Mouse (Mus musculus) lung, adult 2 months (tissue): ENCODE data around the gene Prss38. TPM values are rescaled to one million over a fixed set of nuclear protein-coding genes. Genes with fewer than 3 reads are reported as not detected.
A peak's percentile ranks its signal among the peaks of the same experiment; 100 is the strongest.

Experiments
- DNase-seq: peaks from one replicate; pipeline ENCODE4 v3.0.0; 2022
- H3K4me1 ChIP-seq: fragments of 200-500 bp; 2 replicates; pipeline ENCODE4 v1.6.1; 2011; ENCODE audit warnings: low read length; ENCODE audit not compliant: control insufficient read depth, insufficient read depth
- H3K4me3 ChIP-seq: fragments of 200-500 bp; replicated peaks from 2 replicates; pipeline ENCODE3; 2011; ENCODE audit warnings: low read depth, mild to moderate bottlenecking, control low read depth, low read length; ENCODE audit errors: extremely low read depth
- CTCF ChIP-seq: fragments of 200-500 bp; IDR thresholded peaks from 2 replicates; pipeline ENCODE4 v1.5.1; 2011; ENCODE audit warnings: mild to moderate bottlenecking, low read length, control low read depth; ENCODE audit not compliant: insufficient read depth
- POLR2A ChIP-seq: fragments of 200-500 bp; IDR thresholded peaks from 2 replicates; pipeline ENCODE4 v1.6.1; 2011; ENCODE audit warnings: low read depth, mild to moderate bottlenecking, control low read depth, low read length, borderline replicate concordance; ENCODE audit errors: extremely low read depth
- WGBS: fragments of 180-500 bp; shearing (Covaris S2); methylation state at CpG from one replicate; pipeline ENCODE4 v1.1.7; 2018; 5-methylcytosine and 5-hydroxymethylcytosine counted together
- polyA plus RNA-seq: library from polyadenylated mRNA; depleted of rRNA; stranded (reverse); fragments of >200 nt; gene quantifications from 2 replicates; pipeline ENCODE4 v1.2.3, GENCODE M21; 2012; rRNA removed

Prss38 gene
- polyA plus RNA-seq, 1 experiment, result not detected

DNA sequence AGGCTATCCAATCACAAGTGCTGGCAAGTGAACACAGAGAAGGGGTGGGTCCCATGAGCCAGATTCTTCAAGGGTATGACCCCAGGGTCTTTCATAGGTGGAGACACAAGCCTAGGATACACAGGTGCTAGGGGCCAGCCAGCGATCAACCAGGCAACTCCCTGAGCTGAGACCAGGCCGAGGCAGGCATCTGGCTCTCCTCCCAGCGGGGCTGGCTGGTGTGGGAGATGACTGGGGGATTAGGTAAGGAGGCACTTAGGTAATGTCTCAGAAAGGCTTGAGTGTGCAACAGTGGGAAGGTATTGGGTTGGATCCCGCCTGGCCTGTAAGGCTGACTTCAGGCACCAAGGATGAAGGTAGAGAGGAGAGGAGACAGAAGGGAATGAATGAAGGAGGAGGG is 40.3 kb downstream of the Prss38 start:
- Histone ChIP-seq H3K4me3 (no peak overlapping the region), H3K4me1 (no peaks in the 10 kb centered on the region)
- WGBS, result 61% methylated on average over 4 of the region's 4 CpGs
- no peak for DNase-seq
- TF ChIP-seq CTCF (no peak), POLR2A (no peak)

DNA sequence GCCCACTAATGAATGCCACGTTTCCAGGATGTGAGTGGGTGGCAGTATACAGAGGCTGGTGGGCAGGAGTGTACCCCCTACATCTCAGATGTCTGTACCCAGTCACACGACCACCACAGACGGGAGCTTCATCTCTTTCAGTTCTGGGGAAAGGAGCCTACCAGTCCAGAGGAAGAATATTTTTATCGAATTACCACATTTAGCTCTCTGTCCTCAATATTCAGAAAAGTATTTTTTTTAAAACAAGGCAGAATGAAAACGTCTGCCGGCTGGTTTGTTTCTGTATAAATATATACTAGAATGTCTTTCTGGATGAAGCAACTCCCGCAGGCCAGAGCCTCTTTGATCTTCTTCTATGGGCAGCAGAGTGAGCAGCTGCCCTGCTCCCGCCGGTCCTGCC is 42.5 kb downstream of the Prss38 start:
- H3K4me1 ChIP-seq, result no peaks in the 10 kb centered on the region
- DNase-seq, result no peak
- no peak overlapping the region for H3K4me3 ChIP-seq
- 48% methylated on average over 9 of the region's 9 CpGs for WGBS
- no peak for TF ChIP-seq CTCF
- no peak for TF ChIP-seq POLR2A

DNA sequence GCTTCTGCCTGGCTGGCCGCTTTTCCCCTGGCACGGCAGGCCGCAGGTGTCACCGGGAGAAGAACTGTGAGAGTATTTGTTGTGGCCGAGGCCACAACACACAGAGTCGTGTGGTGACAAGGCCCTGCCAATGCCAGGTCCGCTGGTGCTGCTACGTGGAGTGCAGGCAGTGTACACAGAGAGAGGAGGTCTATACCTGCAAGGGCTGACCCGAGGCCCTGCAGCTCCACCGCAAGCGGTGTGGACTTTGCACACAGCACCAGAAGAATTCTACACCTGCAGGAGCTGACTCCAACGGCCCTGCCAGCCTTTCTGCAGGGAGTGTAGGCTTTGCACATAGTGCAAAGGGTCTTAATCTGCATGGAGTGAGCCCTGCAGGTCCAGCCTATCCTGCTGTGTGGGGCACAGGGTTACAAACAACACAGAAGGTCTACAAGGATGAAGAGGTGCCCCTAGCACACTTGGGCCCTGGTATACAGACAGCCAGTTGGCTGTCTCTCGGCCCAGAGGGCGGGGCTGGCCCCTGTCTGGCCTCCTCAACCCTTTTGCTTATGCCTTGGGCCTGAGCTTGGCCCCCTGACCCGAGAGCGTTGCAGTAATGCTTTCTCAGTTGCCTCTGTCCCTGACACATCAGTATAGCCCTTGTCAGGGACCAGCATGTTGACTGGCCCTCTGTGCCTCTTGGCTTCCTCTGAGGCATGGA is 44.1 kb downstream of the Prss38 start:
- Histone ChIP-seq H3K4me1 (no peaks in the 10 kb centered on the region), H3K4me3 (no peak overlapping the region)
- no peak for DNase-seq
- no peak for TF ChIP-seq CTCF
- no peak for TF ChIP-seq POLR2A
- WGBS, result 78% methylated on average over 16 of the region's 16 CpGs

DNA sequence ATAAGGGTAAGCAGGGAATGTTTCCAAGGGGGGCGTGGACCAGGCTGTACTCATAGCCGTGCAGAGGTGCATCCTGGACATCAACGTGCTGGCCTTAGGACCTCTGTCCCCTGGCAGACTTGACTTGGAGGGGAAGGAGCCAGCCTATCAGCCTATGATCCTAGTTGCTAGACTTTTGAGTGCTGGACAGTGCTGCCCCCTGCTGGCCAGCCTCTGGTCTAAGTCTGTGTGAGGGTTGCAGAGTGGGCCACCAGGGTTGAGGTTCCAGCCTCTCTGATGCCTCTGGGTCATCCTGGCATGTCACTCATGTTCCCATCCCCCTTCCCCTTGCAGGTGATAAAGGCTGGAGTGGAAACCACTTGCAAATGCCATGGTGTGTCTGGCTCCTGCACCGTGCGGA is 44.9 kb downstream of the Prss38 start:
- 44% methylated on average over 5 of the region's 5 CpGs for WGBS

DNA sequence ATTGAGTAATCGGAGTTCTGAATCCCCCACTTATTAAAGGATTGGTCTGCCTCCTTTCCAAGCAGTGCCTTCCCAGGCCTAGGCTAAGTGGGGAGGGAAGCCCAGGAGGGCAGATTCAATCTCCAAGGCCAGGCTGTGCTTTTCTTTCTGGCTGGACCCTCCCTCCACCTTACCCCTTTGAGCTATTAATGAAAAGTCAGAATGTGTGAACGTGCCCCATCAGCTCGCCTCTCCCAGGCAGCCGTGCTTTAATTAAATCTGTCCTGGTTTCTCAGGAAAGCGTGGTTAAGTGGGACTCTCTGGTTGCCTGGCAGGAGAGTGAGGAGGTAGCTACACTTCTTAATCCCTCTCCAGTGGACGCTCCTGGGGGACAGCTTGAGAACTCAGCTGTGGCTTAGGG is 45.8 kb downstream of the Prss38 start:
- 68% methylated on average over 6 of the region's 6 CpGs for WGBS
- H3K4me3 ChIP-seq, result no peak overlapping the region
- TF ChIP-seq POLR2A (no peak), CTCF (no peak)
- H3K4me1 ChIP-seq, result no peaks in the 10 kb centered on the region
- DNase-seq, result no peak

More for the DNA sequence above, 44.9 kb downstream of the Prss38 start:
- Histone ChIP-seq H3K4me3 (no peak overlapping the region), H3K4me1 (no peaks in the 10 kb centered on the region)
- DNase-seq, result peak; percentile 66
- no peak for TF ChIP-seq POLR2A
- TF ChIP-seq CTCF, result peak; percentile 72

DNA sequence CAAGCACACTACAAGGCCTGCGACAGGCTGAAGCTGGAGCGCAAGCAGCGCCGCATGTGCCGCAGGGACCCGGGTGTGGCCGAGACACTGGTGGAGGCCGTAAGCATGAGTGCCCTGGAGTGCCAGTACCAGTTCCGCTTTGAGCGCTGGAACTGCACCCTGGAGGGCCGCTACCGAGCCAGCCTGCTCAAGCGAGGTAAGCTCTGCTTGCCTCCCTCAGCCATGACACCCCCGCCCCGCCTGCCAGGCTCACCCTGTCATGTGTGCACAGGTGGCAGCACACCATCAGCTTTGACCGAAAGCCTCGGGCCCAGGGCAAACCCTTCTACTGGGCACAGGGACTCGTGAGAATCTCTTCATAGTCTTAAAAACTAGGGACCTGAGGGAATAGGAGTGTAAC is 47.8 kb downstream of the Prss38 start:
- no peak for DNase-seq
- Histone ChIP-seq H3K4me1 (no peaks in the 10 kb centered on the region; the same call in 1 of the 2 replicates), H3K4me3 (no peak overlapping the region)
- 81% methylated on average over 18 of the region's 18 CpGs for WGBS
- TF ChIP-seq CTCF, result no peak
- no peak for TF ChIP-seq POLR2A

DNA sequence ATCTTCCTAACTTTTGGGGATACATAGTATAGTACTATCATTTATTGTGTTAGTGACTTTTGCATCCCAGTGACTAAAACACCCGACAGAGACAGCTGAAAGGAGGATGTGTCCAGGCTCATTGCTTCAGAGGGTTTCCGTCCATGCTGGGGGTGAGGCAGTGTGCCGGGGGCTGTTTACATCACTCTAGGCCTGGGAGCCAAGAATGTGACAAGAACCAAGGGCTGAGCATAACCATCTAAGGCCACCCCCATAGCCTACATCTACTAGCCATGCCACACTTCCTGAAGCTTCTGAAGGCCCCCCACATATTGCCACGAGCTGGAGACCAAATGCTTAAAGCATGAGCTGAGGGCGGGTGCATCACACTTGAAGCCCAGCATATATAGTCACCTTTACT is 50.7 kb downstream of the Prss38 start:
- TF ChIP-seq CTCF (no peak), POLR2A (no peak)
- no peaks in the 10 kb centered on the region; the same call in 1 of the 2 replicates for H3K4me1 ChIP-seq
- WGBS, result 46% methylated on average over 5 of the region's 5 CpGs
- no peak overlapping the region for H3K4me3 ChIP-seq
- no peak for DNase-seq

DNA sequence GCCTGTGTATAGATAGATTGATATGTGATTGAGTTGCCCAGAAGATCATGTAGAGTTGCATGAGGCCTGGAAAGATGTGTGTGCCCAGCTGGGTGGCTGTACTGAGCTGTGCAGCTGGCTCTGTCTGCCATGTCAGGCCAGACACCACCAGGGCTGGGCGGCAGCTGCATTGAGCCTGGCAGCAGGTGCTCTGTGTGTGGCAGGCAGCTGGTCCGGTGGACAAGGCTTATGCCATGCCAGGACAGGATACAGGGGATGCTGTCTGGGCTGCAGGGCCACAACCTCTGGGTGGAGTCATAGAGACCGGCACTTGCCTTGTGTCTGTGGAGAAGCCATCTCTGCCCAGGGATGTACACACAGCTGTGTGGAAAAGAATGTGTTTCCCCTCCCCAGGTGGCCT is 52.5 kb downstream of the Prss38 start:
- Histone ChIP-seq H3K4me1 (no peaks in the 10 kb centered on the region; the same call in 1 of the 2 replicates), H3K4me3 (no peak overlapping the region)
- WGBS, result 89% methylated on average over 3 of the region's 3 CpGs
- no peak for TF ChIP-seq POLR2A
- no peak for TF ChIP-seq CTCF
- no peak for DNase-seq

Other genes with a start within 250 kb of the Prss38 start
- gene Obscn, start 239.3 kb downstream of the Prss38 start, polyA plus RNA-seq, result 5.3 and 19.0 TPM in 2 replicates
- 3.7 and 3.9 TPM in 2 replicates for gene Iba57, start 211.9 kb downstream of the Prss38 start, polyA plus RNA-seq
- gene Gjc2, start 192.4 kb downstream of the Prss38 start, polyA plus RNA-seq, result 1.7 and 3.5 TPM in 2 replicates
- 100 and 126 TPM in 2 replicates for gene Guk1, start 183.4 kb downstream of the Prss38 start, polyA plus RNA-seq
- 26.0 and 27.0 TPM in 2 replicates for gene Mrpl55, start 173.2 kb downstream of the Prss38 start, polyA plus RNA-seq
- 23.5 and 29.2 TPM in 2 replicates for gene 2310033P09Rik, start 167.3 kb downstream of the Prss38 start, polyA plus RNA-seq
- gene Arf1, start 147.4 kb downstream of the Prss38 start, polyA plus RNA-seq, result 525 and 566 TPM in 2 replicates
- gene Wnt3a, start 84.9 kb downstream of the Prss38 start, polyA plus RNA-seq, result 9.4 and 15.4 TPM in 2 replicates
- 6.9 and 7.8 TPM in 2 replicates for gene Wnt9a, start 68.7 kb downstream of the Prss38 start, polyA plus RNA-seq
- 5.0 and 5.5 TPM in 2 replicates for gene Jmjd4, start 74.4 kb upstream of the Prss38 start, polyA plus RNA-seq
- gene Snap47, start 75.5 kb upstream of the Prss38 start, polyA plus RNA-seq, result 36.8 and 49.7 TPM in 2 replicates
- 0.45 and 0.97 TPM in 2 replicates for gene Zfp867, start 96.8 kb upstream of the Prss38 start, polyA plus RNA-seq
- 12.7 and 12.9 TPM in 2 replicates for gene Zkscan17, start 151.1 kb upstream of the Prss38 start, polyA plus RNA-seq
- gene Nlrp3, start 165.9 kb upstream of the Prss38 start, polyA plus RNA-seq, result 1.6 and 2.2 TPM in 2 replicates
- gene Olfr222, start 200.6 kb upstream of the Prss38 start, polyA plus RNA-seq, result not detected in 2 replicates
- not detected in 2 replicates for gene Olfr223, start 217.6 kb upstream of the Prss38 start, polyA plus RNA-seq